Mouse (Mus musculus) activated CD4-positive, CD25-positive, alpha-beta regulatory T cell, adult 4 months (primary cell): ENCODE measurements around the gene Sorcs2. TPM values are rescaled to one million over a fixed set of nuclear protein-coding genes. Genes with fewer than 3 reads are reported as not detected.
A peak's percentile ranks its signal among the peaks of the same experiment; 100 is the strongest.

Experiments
- ATAC-seq: one replicate; pipeline ENCODE4 v1.8.0; 2017
- polyA plus RNA-seq, 2 experiments: library from polyadenylated mRNA; unstranded; fragments of 100-300 nt; shearing (Covaris generic); gene quantifications; one replicate each; pipeline ENCODE4 v1.2.1; 2017

The Sorcs2 gene
- polyA plus RNA-seq, 2 experiments from 2014 or later, result 3.2 to 3.5 TPM

DNA sequence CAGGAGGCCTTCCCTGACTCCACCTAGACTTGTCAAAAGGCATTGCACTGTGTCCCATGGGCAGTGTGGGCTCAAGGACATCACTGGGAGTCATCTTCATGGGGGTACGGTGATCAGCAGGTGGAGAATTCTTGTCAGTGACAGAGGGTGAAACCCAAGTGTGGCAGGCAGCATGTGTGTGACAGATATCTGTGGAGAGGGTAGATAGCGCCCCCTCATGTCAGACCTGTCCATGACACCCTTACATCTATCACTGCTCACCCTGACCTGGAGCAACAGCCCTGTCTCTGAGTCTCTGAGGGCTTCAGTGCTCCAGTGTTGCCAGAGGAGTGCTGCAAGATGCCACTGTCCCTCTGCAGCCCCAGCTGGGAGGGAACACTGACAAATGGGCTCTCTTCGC is 343.4 kb downstream of the Sorcs2 start:
- ATAC-seq, result no peak

DNA sequence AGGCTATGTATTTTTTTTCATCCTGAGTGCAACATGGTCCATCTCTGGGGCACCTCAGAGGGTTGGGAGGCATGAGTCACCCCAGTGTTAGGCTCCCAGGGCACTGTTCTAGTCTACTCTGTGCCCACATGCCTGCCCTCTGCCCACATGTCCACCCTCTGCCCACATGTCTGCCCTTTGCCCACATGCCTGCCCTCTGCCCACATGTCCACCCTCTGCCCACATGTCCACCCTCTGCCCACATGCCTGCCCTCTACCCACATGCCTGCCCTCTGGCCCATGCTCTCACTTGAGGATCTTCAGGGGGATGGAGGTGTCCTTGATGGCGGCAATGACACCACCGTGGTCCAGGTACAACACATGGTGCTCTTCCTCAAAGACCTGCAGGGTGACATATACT is 354.8 kb downstream of the Sorcs2 start:
- ATAC-seq, result no peak

- ATAC-seq, result no peak
These were observed 356.2 kb downstream of the Sorcs2 start for GRCm38 (mm10) chr5:36041756-36042155.

DNA sequence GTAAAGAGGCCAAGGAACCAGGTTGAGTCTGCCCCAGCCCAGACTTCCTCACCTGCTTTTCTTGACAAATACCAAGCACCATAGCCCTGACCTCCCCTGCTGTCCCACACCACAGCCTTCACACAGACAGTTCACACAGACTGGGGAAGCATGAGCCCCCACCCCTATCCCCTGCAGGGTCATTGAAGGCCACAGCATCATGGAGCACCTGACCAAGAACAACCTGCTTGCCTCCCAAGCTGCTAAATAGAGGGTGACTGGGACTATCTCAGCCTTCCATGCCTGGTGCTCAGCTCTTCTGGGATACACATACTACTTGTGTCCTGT is 356.7 kb downstream of the Sorcs2 start:
- ATAC-seq, result no peak

DNA sequence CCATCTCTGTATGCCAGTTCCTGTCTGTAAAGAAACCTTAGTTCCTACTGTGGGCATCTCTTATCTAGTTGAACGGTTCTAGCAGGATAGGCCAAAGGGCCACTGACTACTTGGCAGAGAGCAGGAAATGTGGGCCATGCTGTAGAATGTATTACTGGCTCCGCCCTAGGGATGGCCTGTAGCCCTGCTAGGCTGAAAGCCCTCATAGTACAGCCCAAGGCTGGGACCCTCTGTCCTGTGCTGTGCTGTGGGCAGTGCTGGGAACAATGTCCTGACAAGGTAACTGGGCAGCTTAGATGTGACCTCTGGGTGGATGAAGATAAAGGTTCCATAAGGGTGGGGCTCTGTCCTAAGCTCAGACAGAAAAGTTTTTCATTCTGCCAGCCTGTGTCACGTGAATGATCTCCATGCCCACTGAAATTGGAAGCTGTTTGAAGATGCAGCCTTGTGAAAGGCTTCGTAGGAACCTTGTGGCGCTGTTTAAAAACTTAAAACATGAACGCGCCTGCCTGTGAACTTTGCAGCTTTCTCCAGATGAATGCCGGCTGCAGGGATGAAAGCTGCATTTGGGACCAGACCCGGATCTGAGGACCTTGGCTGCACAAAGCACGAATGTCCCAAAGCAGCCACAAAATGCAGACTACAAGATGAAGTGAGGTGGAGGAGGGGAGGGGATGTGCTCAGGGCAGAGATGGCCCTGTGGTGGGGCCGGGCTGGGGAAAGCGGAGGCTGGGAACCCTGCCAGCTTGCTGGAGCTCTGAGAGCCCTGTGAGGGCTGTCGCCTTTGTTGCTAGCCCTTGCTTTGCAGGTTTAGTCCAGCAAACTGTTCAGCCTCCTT is 357.3 kb downstream of the Sorcs2 start:
- no peak for ATAC-seq

DNA sequence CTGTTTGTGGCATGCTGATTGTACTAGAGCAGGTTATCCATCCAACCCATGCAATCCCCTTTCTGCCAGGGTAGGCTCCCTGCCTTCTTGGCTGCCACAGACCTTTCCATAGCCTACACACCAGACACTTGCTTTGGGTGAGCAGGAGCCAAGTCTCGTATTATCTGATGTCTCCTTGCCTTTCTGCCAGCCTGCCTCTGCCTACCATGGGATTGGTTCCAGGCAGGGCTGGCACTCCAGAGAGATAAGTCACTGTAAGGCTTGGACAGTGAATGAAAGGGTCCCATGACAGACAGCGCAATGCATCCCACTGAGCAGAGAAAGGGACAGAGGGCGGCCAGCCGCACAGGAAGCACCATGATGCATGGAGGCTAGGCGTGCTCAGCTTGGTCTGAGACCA is 358.3 kb downstream of the Sorcs2 start:
- no peak for ATAC-seq

DNA sequence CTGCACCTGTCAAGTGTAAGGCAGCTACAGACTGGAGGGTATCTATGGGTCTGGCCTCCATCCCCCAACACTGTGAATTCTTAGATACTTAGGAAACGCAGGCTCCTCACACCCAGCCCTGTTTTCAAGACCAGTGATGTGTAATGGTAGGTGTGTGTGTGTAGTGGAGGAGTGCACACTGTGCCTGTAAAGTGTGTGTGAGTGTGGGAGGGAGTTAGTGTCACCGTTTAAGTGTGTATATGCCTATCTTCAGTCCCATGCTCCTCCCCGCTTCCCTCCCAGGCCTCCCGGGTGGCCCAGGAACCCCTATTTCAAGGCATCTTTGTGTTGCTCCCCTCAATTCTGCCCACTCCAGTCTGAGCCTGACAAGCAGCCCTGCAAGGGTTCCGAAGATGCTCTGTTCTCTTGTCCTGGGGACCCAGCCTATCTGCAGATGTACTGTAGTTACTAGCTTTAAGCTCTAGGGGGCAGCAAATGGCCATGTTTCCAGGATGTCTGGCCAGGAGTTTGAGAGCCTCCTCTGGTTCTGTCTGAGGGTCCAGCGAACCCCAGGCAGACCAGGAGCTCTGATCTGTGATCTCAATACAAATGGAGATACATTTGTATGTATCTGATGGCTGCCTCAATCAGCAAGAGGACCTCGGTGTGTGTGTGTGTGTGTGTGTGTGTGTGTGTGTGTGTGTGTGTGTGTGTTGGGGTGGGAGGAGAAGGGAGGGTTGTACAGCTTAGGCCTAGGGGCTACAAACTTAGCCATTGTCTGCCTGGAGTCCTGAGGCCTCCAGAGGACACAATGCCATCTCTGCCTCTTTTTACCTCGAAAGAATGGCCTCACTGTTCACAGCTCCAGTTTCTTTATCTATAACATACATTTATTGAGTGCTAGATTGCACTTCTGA is 364.2 kb downstream of the Sorcs2 start:
- no peak for ATAC-seq

GRCm38 (mm10) chr5:36025076-36025475 is 372.9 kb downstream of the Sorcs2 start:
- ATAC-seq, result no peak

DNA sequence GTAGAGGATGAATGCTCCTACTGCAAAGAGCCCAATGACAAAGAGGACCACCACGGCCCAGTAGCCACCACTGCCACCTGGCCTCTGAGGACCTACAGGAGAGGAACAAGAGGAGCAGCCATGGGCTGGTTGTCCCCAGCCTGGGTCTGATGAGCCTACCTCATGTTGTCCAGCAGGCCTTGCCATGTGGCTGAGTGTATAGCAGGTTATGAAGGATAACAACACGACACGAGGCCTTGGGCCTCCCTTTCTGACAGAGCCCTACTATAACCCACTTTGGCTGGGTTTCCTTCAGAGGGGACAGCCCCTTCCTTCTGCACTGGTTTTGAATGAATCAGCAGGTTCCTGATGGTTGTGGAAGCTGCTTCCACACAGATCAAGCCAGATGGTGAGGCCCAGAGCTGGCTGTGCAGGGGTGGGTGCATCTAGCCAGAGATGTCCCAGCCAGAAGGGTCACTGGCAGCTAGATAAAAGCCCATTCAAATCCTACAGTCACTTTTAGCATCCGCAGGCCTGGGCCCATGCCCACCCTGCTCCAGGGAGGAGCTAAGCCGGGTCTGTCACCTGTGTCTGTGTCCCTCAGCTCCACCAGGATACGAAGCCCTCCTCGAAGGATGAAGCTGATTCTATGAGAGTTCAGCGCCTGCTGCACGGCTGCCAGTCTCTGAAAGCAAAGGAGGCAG is 373.8 kb downstream of the Sorcs2 start:
- no peak for ATAC-seq

- ATAC-seq, result no peak
These were observed 375.6 kb downstream of the Sorcs2 start for GRCm38 (mm10) chr5:36022361-36022760.

- no peak for ATAC-seq
These were observed 376.8 kb downstream of the Sorcs2 start for GRCm38 (mm10) chr5:36021091-36021490.

- no peak for ATAC-seq
These were observed 379.6 kb downstream of the Sorcs2 start for GRCm38 (mm10) chr5:36018366-36018765.

GRCm38 (mm10) chr5:36009405-36009804 is 388.5 kb downstream of the Sorcs2 start:
- ATAC-seq, result no peak

- no peak for ATAC-seq
These were observed 390.3 kb downstream of the Sorcs2 start for GRCm38 (mm10) chr5:36007649-36008048.

GRCm38 (mm10) chr5:36006586-36006985 is 391.4 kb downstream of the Sorcs2 start:
- ATAC-seq, result no peak

- peak; percentile 80 for ATAC-seq
These were observed 391.8 kb downstream of the Sorcs2 start for GRCm38 (mm10) chr5:36006106-36006505.

- peak; percentile 73 for ATAC-seq
These were observed 394.1 kb downstream of the Sorcs2 start for GRCm38 (mm10) chr5:36003797-36004196.

- no peak for ATAC-seq
These were observed 407.8 kb downstream of the Sorcs2 start for GRCm38 (mm10) chr5:35989986-35990735.

- ATAC-seq, result no peak
These were observed 408.4 kb downstream of the Sorcs2 start for GRCm38 (mm10) chr5:35989506-35989905.

- ATAC-seq, result no peak
These were observed 409.9 kb downstream of the Sorcs2 start for GRCm38 (mm10) chr5:35988085-35988484.

- ATAC-seq, result no peak
These were observed 412.3 kb downstream of the Sorcs2 start for GRCm38 (mm10) chr5:35985611-35986010.

GRCm38 (mm10) chr5:35981976-35982375 is 416.0 kb downstream of the Sorcs2 start:
- ATAC-seq, result no peak
